Mouse (Mus musculus): ENCODE measurements around the gene Phgr1. TPM values are rescaled to one million over a fixed set of nuclear protein-coding genes. Genes with fewer than 3 reads are reported as not detected.

The Phgr1 gene
- total and polyA plus RNA-seq, 2 experiments, result 1.6 TPM; not detected in 1

GRCm38 (mm10) chr2:118802542-118803118 is 30.1 kb downstream of the Phgr1 start:
- Histone ChIP-seq H3K36me3 (ENCODE audit: control insufficient read depth, insufficient read depth, low read length) (no peaks in the 10 kb centered on the region), H3K4me1 (ENCODE audit: control insufficient read depth, insufficient read depth, low read length) (no peaks in the 10 kb centered on the region), H3K27ac (replicated peaks; ENCODE audit: insufficient read depth, low read depth, low read length) (no peak overlapping the region), H3K4me3 (ENCODE audit: insufficient read depth, low read depth, low read length) (no peak overlapping the region), H3K27me3 (ENCODE audit: control insufficient read depth, insufficient read depth, low read length) (no peaks in the 10 kb centered on the region), H3K79me2 (ENCODE audit: control insufficient read depth, insufficient read depth, low read length) (no peaks in the 10 kb centered on the region), H3K9ac (ENCODE audit: low read depth, low read length) (no peak overlapping the region)
- no peak for TF ChIP-seq POLR2A (IDR thresholded peaks at IDR 0.05; ENCODE audit: extremely low read depth, insufficient read depth, low read length)
- no peak for TF ChIP-seq CTCF (IDR thresholded peaks at IDR 0.05; ENCODE audit: low read depth, low read length)
- 87% methylated on average over 4 of the region's 4 CpGs for WGBS
- DNase-seq (ENCODE audit: extremely low read depth, low read depth, low spot score), result no peak

GRCm38 (mm10) chr2:118804474-118804873 is 31.9 kb downstream of the Phgr1 start:
- no peaks in the 10 kb centered on the region for H3K4me1 ChIP-seq (ENCODE audit: control insufficient read depth, insufficient read depth, low read length)
- no peaks in the 10 kb centered on the region for H3K79me2 ChIP-seq (ENCODE audit: control insufficient read depth, insufficient read depth, low read length)
- H3K27me3 ChIP-seq (ENCODE audit: control insufficient read depth, insufficient read depth, low read length), result no peaks in the 10 kb centered on the region
- peak; percentile 4 for DNase-seq (ENCODE audit: extremely low read depth, low read depth, low spot score)
- H3K9ac ChIP-seq (ENCODE audit: low read depth, low read length), result no peak overlapping the region
- H3K4me3 ChIP-seq (ENCODE audit: insufficient read depth, low read depth, low read length), result no peak overlapping the region
- WGBS, result 76% methylated on average over 2 of the region's 2 CpGs
- TF ChIP-seq POLR2A (IDR thresholded peaks at IDR 0.05; ENCODE audit: extremely low read depth, insufficient read depth, low read length), result no peak
- no peak for TF ChIP-seq CTCF (IDR thresholded peaks at IDR 0.05; ENCODE audit: low read depth, low read length)
- no peaks in the 10 kb centered on the region for H3K36me3 ChIP-seq (ENCODE audit: control insufficient read depth, insufficient read depth, low read length)
- H3K27ac ChIP-seq (replicated peaks; ENCODE audit: insufficient read depth, low read depth, low read length), result peak overlapping the region; percentile 6; the same call in 1 of the 2 replicates

GRCm38 (mm10) chr2:118805137-118805536 is 32.6 kb downstream of the Phgr1 start:
- Histone ChIP-seq H3K4me3 (ENCODE audit: insufficient read depth, low read depth, low read length) (no peak overlapping the region), H3K79me2 (ENCODE audit: control insufficient read depth, insufficient read depth, low read length) (no peaks in the 10 kb centered on the region), H3K9ac (ENCODE audit: low read depth, low read length) (no peak overlapping the region), H3K4me1 (ENCODE audit: control insufficient read depth, insufficient read depth, low read length) (no peaks in the 10 kb centered on the region), H3K27me3 (ENCODE audit: control insufficient read depth, insufficient read depth, low read length) (no peaks in the 10 kb centered on the region), H3K27ac (replicated peaks; ENCODE audit: insufficient read depth, low read depth, low read length) (no peak overlapping the region; the same call in 1 of the 2 replicates), H3K36me3 (ENCODE audit: control insufficient read depth, insufficient read depth, low read length) (no peaks in the 10 kb centered on the region)
- TF ChIP-seq POLR2A (IDR thresholded peaks at IDR 0.05; ENCODE audit: extremely low read depth, insufficient read depth, low read length) (no peak), CTCF (IDR thresholded peaks at IDR 0.05; ENCODE audit: low read depth, low read length) (no peak)
- DNase-seq (ENCODE audit: extremely low read depth, low read depth, low spot score), result peak; percentile 29
- 48% methylated on average over 3 of the region's 3 CpGs for WGBS

- Histone ChIP-seq H3K36me3 (ENCODE audit: control insufficient read depth, insufficient read depth, low read length) (no peaks in the 10 kb centered on the region), H3K27me3 (ENCODE audit: control insufficient read depth, insufficient read depth, low read length) (no peaks in the 10 kb centered on the region), H3K27ac (replicated peaks; ENCODE audit: insufficient read depth, low read depth, low read length) (0 out of 2 replicates have a peak overlapping the region, but pooled peaks have one; percentile 17), H3K9ac (ENCODE audit: low read depth, low read length) (no peak overlapping the region), H3K4me1 (ENCODE audit: control insufficient read depth, insufficient read depth, low read length) (no peaks in the 10 kb centered on the region), H3K4me3 (ENCODE audit: insufficient read depth, low read depth, low read length) (no peak overlapping the region), H3K79me2 (ENCODE audit: control insufficient read depth, insufficient read depth, low read length) (no peaks in the 10 kb centered on the region)
- 49% methylated on average over 3 of the region's 3 CpGs for WGBS
- TF ChIP-seq POLR2A (IDR thresholded peaks at IDR 0.05; ENCODE audit: extremely low read depth, insufficient read depth, low read length), result no peak
- no peak for TF ChIP-seq CTCF (IDR thresholded peaks at IDR 0.05; ENCODE audit: low read depth, low read length)
- DNase-seq (ENCODE audit: extremely low read depth, low read depth, low spot score), result no peak
These were observed 33.2 kb downstream of the Phgr1 start for GRCm38 (mm10) chr2:118805756-118806155.

GRCm38 (mm10) chr2:118806860-118807259 is 34.3 kb downstream of the Phgr1 start:
- no peak overlapping the region for H3K4me3 ChIP-seq (ENCODE audit: insufficient read depth, low read depth, low read length)
- no peaks in the 10 kb centered on the region for H3K4me1 ChIP-seq (ENCODE audit: control insufficient read depth, insufficient read depth, low read length)
- H3K9ac ChIP-seq (ENCODE audit: low read depth, low read length), result no peak overlapping the region
- DNase-seq (ENCODE audit: extremely low read depth, low read depth, low spot score), result no peak
- H3K36me3 ChIP-seq (ENCODE audit: control insufficient read depth, insufficient read depth, low read length), result no peaks in the 10 kb centered on the region
- no peaks in the 10 kb centered on the region for H3K27me3 ChIP-seq (ENCODE audit: control insufficient read depth, insufficient read depth, low read length)
- H3K79me2 ChIP-seq (ENCODE audit: control insufficient read depth, insufficient read depth, low read length), result no peaks in the 10 kb centered on the region
- WGBS, result 72% methylated on average over 4 of the region's 4 CpGs
- H3K27ac ChIP-seq (replicated peaks; ENCODE audit: insufficient read depth, low read depth, low read length), result no peak overlapping the region
- TF ChIP-seq POLR2A (IDR thresholded peaks at IDR 0.05; ENCODE audit: extremely low read depth, insufficient read depth, low read length) (no peak), CTCF (IDR thresholded peaks at IDR 0.05; ENCODE audit: low read depth, low read length) (no peak)

GRCm38 (mm10) chr2:118810861-118811260 is 38.3 kb downstream of the Phgr1 start:
- Histone ChIP-seq H3K27me3 (ENCODE audit: control insufficient read depth, insufficient read depth, low read length) (no peaks in the 10 kb centered on the region), H3K36me3 (ENCODE audit: control insufficient read depth, insufficient read depth, low read length) (no peaks in the 10 kb centered on the region), H3K4me1 (ENCODE audit: control insufficient read depth, insufficient read depth, low read length) (peaks cover 2% of the 10 kb centered on the region; the same call in 1 of the 2 replicates), H3K9ac (ENCODE audit: low read depth, low read length) (no peak overlapping the region), H3K27ac (replicated peaks; ENCODE audit: insufficient read depth, low read depth, low read length) (no peak overlapping the region), H3K79me2 (ENCODE audit: control insufficient read depth, insufficient read depth, low read length) (no peaks in the 10 kb centered on the region), H3K4me3 (ENCODE audit: insufficient read depth, low read depth, low read length) (no peak overlapping the region)
- no peak for TF ChIP-seq CTCF (IDR thresholded peaks at IDR 0.05; ENCODE audit: low read depth, low read length)
- TF ChIP-seq POLR2A (IDR thresholded peaks at IDR 0.05; ENCODE audit: extremely low read depth, insufficient read depth, low read length), result no peak
- no peak for DNase-seq (ENCODE audit: extremely low read depth, low read depth, low spot score)
- 66% methylated on average over 2 of the region's 2 CpGs for WGBS

Data from liver, adult 2 months (tissue).